Mouse (Mus musculus): ENCODE data around the gene Galnt3. TPM values are rescaled to one million over a fixed set of nuclear protein-coding genes. Genes with fewer than 3 reads are reported as not detected.

Galnt3 gene
- polyA plus RNA-seq (2017; shearing (Covaris generic)) = 0.29 TPM

DNA sequence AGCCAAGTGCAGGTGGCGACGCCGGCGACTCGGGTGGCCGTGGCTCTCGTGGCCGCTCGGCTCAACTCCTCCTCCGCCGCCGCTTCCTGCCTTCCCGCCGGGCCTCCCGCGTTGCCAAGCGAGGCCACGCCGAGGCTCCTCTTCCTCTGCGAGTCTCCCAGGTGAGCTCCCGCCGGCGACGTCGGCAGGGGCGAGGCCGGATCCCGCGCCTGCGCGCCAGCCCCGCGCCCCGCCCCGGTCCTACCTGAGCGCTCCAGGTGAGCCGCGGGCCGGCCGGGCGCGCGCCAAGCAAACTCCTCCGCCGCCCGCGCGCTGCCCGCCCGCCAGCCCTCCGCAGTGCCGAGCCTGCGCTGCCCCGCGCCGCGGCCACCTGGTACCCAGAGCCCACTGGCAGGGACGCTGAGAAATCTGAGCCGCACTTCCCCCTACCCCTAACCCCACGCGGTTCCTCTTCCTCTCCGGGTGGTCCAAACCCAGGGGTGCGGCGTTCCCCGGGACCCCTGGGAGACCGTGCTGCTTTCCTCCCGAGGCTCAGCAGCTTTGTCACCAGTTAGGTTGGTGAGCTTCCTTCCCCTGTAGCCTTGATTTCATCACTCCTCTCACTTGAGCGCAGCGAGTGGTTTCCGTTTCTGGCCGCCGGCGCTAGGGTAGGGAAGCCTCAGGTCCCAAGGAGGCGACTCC lies at the start of gene Galnt3:
Galnt3 (minus strand) TSS at position 404 of the 681 bp plus-strand sequence.

Other genes with a start within 250 kb of the Galnt3 start
- 12.1 TPM for gene Ttc21b, start 131.6 kb upstream of the Galnt3 start, polyA plus RNA-seq (2017; shearing (Covaris generic))